Mouse (Mus musculus): ENCODE results near the gene Flt3l.

- TF ChIP-seq MAX (IDR thresholded peaks at IDR 0.05; ENCODE audit: low read depth) (no peak), TCF12 (IDR thresholded peaks at IDR 0.05; ENCODE audit: insufficient read depth, poor library complexity, severe bottlenecking) (no peak), POLR2A (IDR thresholded peaks at IDR 0.05; ENCODE audit: insufficient read length, low read depth) (no peak), MYOD1 (IDR thresholded peaks at IDR 0.05; ENCODE audit: control insufficient read depth in 1 of 3, insufficient read length in 2 of 3, low read depth in 2 of 3) (no peak)
These were observed 49.7 kb upstream of the Flt3l start for GRCm38 (mm10) chr7:45185921-45186320.

Data from myocyte (in vitro differentiated cells).